Mouse (Mus musculus) regulatory T cell (primary cell): Measurements from ENCODE around the gene Atad5.
"Not testable (repeated sequence)": the region's sequence is repeated elsewhere in the genome, so short reads cannot be mapped to it uniquely, and the experiment has no call there.

Experiments used
- in situ Hi-C: fragments of 300-600 bp; cut with MboI, MseI; formaldehyde crosslinking; loops from one replicate; pipeline ENCODE4 v1.15.1; 2025; ENCODE audit warnings: high pct_unique_total_duplicates

Gene Atad5

GRCm38 (mm10) chr11:80178316-80178715, 89.1 kb downstream of the Atad5 start:
- in situ Hi-C loops: no loop called here

DNA sequence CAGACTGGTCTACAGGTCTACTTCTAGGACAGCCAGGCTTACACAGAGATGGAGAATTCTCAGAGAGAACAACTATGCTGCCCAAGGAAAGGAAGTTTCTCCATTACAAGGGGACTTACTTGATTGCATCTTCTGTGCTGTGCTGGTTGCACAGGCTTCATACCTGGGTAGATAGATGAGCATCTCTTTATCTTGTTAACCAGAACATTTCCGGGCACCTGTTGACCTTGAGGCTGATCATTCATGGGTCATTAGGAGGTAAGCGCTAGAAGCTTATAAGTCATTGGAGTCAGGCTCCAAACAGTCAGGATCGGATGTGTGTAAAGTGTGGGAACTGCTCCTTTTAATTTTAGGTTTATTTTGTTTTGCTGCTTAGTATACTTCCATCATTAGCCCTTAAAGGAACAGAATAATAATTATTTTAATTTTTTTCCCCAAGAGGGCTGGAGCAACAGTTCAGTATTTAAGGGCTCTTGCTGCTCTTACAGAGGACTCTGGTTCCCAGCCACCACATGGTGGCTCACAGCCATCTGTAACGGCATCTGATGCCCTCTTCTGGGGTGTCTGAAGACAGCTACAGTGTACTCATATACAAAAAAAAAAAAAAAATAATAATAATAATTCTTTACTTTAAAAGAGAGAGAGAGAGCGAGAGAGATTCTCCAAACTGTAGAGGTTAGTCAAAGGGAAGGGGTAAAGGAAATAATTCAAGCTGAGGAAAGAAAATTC, 92.0 kb downstream of the Atad5 start:
- in situ Hi-C loops: no loop called here

DNA sequence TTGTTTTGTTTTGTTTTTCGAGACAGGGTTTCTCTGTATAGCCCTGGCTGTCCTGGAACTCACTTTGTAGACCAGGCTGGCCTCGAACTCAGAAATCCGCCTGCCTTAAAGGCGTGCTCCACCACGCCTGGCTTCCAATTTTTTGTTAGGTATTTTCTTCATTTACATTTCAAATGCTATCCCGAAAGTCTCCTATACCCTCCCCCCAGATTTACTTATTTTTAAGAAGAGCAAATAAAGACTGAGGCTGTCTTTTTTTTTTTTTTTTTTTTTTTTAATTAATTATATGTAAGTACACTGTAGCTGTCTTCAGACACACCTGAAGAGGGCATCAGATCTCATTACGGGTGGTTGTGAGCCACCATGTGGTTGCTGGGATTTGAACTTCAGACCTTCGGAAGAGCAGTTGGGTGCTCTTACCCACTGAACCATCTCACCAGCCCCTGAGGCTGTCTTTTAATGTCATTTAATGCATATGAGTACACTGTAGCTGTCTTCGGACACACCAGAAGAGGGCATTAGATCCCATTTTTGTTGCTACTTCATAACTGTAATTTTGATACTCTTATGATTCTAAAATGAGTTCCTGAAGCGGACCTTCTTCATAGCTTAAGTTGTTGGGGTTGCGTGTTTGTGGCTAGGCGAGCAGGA, 94.0 kb downstream of the Atad5 start:
- in situ Hi-C loops: not testable (repeated sequence)

GRCm38 (mm10) chr11:80183705-80184255, 94.6 kb downstream of the Atad5 start, which contains the start of gene Rnf135:
Rnf135 (plus strand) TSS chr11:80183851.
- in situ Hi-C loops: no loop called here

- in situ Hi-C loops: loop anchor here (5.0 kb wide), 1 partner anchor 97 kb away; the partner anchor contains the start of gene Atad5
Measured at GRCm38 (mm10) chr11:80184531-80185071, 95.4 kb downstream of the Atad5 start.
